Mouse (Mus musculus) adrenal gland (tissue): ENCODE measurements around the gene Ralgapa1.

ENCODE experiments used
- microRNA-seq, 2 experiments: library from miRNA; unstranded; fragments of <30 nt; microRNA quantifications; one replicate each; pipeline ENCODE4; 2019

Gene Ralgapa1

Small RNAs within 50 kb of the gene (microRNA-seq; reads per million reads assigned to microRNA genes)
- 0.69 to 2.5 reads per million in 2 experiments for gene Gm23394
